Mouse (Mus musculus): ENCODE data around the gene Acly. TPM values are rescaled to one million over a fixed set of nuclear protein-coding genes. Genes with fewer than 3 reads are reported as not detected.
A peak's percentile ranks its signal among the peaks of the same experiment; 100 is the strongest.
"Not testable (repeated sequence)": the region's sequence is repeated elsewhere in the genome, so short reads cannot be mapped to it uniquely, and the experiment has no call there.

Gene Acly
- polyA plus RNA-seq, 1 experiment, result 57.4 TPM

GRCm38 (mm10) chr11:100535996-100536395 lies 8.2 kb upstream of the Acly start:
- no peak for DNase-seq (ENCODE audit: low read depth in 1 of 2, low spot score in 2 of 2)
- no peak overlapping the region for H3K27ac ChIP-seq (ENCODE audit: insufficient read depth, low read length)
- H3K36me3 ChIP-seq (ENCODE audit: control insufficient read depth, insufficient read depth, low read length), result no peaks in the 10 kb centered on the region
- WGBS, result 21% methylated on average over 1 of the region's 1 CpGs
- no peaks in the 10 kb centered on the region for H3K27me3 ChIP-seq (ENCODE audit: control insufficient read depth, insufficient read depth, low read length)
- H3K4me1 ChIP-seq (ENCODE audit: control insufficient read depth, insufficient read depth, insufficient read length), result no peaks in the 10 kb centered on the region
- H3K4me3 ChIP-seq (ENCODE audit: extremely low read depth, insufficient read depth, insufficient read length), result no peak overlapping the region
- TF ChIP-seq POLR2A (IDR thresholded peaks at IDR 0.05; ENCODE audit: low read depth, low read length) (no peak), CTCF (IDR thresholded peaks at IDR 0.05; ENCODE audit: extremely low read depth, insufficient read depth, insufficient read length, insufficient replicate concordance) (no peak)

GRCm38 (mm10) chr11:100534821-100535220 lies 7.0 kb upstream of the Acly start:
- H3K4me1 ChIP-seq (ENCODE audit: control insufficient read depth, insufficient read depth, insufficient read length); DNase-seq (ENCODE audit: low read depth in 1 of 2, low spot score in 2 of 2); H3K27me3 ChIP-seq (ENCODE audit: control insufficient read depth, insufficient read depth, low read length); H3K36me3 ChIP-seq (ENCODE audit: control insufficient read depth, insufficient read depth, low read length); H3K27ac ChIP-seq (ENCODE audit: insufficient read depth, low read length); H3K4me3 ChIP-seq (ENCODE audit: extremely low read depth, insufficient read depth, insufficient read length): not testable (repeated sequence)
- 97% methylated on average over 6 of the region's 6 CpGs for WGBS

GRCm38 (mm10) chr11:100534411-100534810 lies 6.6 kb upstream of the Acly start:
- H3K4me1 ChIP-seq (ENCODE audit: control insufficient read depth, insufficient read depth, insufficient read length); H3K4me3 ChIP-seq (ENCODE audit: extremely low read depth, insufficient read depth, insufficient read length); H3K36me3 ChIP-seq (ENCODE audit: control insufficient read depth, insufficient read depth, low read length); DNase-seq (ENCODE audit: low read depth in 1 of 2, low spot score in 2 of 2); H3K27me3 ChIP-seq (ENCODE audit: control insufficient read depth, insufficient read depth, low read length); H3K27ac ChIP-seq (ENCODE audit: insufficient read depth, low read length): not testable (repeated sequence)
- 91% methylated on average over 2 of the region's 2 CpGs for whole genome bisulfite sequencing

- 86% methylated on average over 6 of the region's 6 CpGs for WGBS
- no peak for DNase-seq (ENCODE audit: low read depth in 1 of 2, low spot score in 2 of 2)
- TF ChIP-seq CTCF (IDR thresholded peaks at IDR 0.05; ENCODE audit: extremely low read depth, insufficient read depth, insufficient read length, insufficient replicate concordance), result no peak
- TF ChIP-seq POLR2A (IDR thresholded peaks at IDR 0.05; ENCODE audit: low read depth, low read length), result no peak
- Histone ChIP-seq H3K4me3 (ENCODE audit: extremely low read depth, insufficient read depth, insufficient read length) (no peak overlapping the region), H3K27ac (ENCODE audit: insufficient read depth, low read length) (no peak overlapping the region), H3K27me3 (ENCODE audit: control insufficient read depth, insufficient read depth, low read length) (no peaks in the 10 kb centered on the region), H3K36me3 (ENCODE audit: control insufficient read depth, insufficient read depth, low read length) (no peaks in the 10 kb centered on the region), H3K4me1 (ENCODE audit: control insufficient read depth, insufficient read depth, insufficient read length) (no peaks in the 10 kb centered on the region)
Measured at GRCm38 (mm10) chr11:100533871-100534270, 6.1 kb upstream of the Acly start.

GRCm38 (mm10) chr11:100528375-100529165 lies 770 bp upstream of the Acly start:
- Histone ChIP-seq H3K36me3 (ENCODE audit: control insufficient read depth, insufficient read depth, low read length) (peaks cover under 1% of the 10 kb centered on the region; the same call in 1 of the 2 replicates), H3K27me3 (ENCODE audit: control insufficient read depth, insufficient read depth, low read length) (no peaks in the 10 kb centered on the region), H3K4me1 (ENCODE audit: control insufficient read depth, insufficient read depth, insufficient read length) (peaks cover 3% of the 10 kb centered on the region; the same call in 1 of the 2 replicates), H3K27ac (ENCODE audit: insufficient read depth, low read length) (peak overlapping the region; percentile 6), H3K4me3 (ENCODE audit: extremely low read depth, insufficient read depth, insufficient read length) (peak overlapping the region; percentile 56; the same call in 1 of the 2 replicates)
- WGBS, result 43% methylated on average over 19 of the region's 19 CpGs
- TF ChIP-seq CTCF (IDR thresholded peaks at IDR 0.05; ENCODE audit: extremely low read depth, insufficient read depth, insufficient read length, insufficient replicate concordance) (no peak), POLR2A (IDR thresholded peaks at IDR 0.05; ENCODE audit: low read depth, low read length) (no peak)
- DNase-seq (ENCODE audit: low read depth in 1 of 2, low spot score in 2 of 2), result no peak

- H3K27ac ChIP-seq (ENCODE audit: insufficient read depth, low read length), result peak overlapping the region; percentile 89
- peak; percentile 23 to 48 for DNase-seq (ENCODE audit: low read depth in 1 of 2, low spot score in 2 of 2)
Measured at GRCm38 (mm10) chr11:100527066-100527457, 738 bp downstream of the Acly start.

GRCm38 (mm10) chr11:100526052-100526816 lies 1.6 kb downstream of the Acly start:
- 66% methylated on average over 15 of the region's 15 CpGs for WGBS
- DNase-seq (ENCODE audit: low read depth in 1 of 2, low spot score in 2 of 2), result no peak
- Histone ChIP-seq H3K4me1 (ENCODE audit: control insufficient read depth, insufficient read depth, insufficient read length) (peaks cover 3% of the 10 kb centered on the region; the same call in 1 of the 2 replicates), H3K27me3 (ENCODE audit: control insufficient read depth, insufficient read depth, low read length) (no peaks in the 10 kb centered on the region), H3K27ac (ENCODE audit: insufficient read depth, low read length) (no peak overlapping the region), H3K36me3 (ENCODE audit: control insufficient read depth, insufficient read depth, low read length) (peaks cover 16% of the 10 kb centered on the region), H3K4me3 (ENCODE audit: extremely low read depth, insufficient read depth, insufficient read length) (no peak overlapping the region)
- TF ChIP-seq CTCF (IDR thresholded peaks at IDR 0.05; ENCODE audit: extremely low read depth, insufficient read depth, insufficient read length, insufficient replicate concordance), result no peak
- TF ChIP-seq POLR2A (IDR thresholded peaks at IDR 0.05; ENCODE audit: low read depth, low read length), result no peak

More at GRCm38 (mm10) chr11:100527066-100527457, 738 bp downstream of the Acly start:
- peaks cover 10% of the 10 kb centered on the region for H3K36me3 ChIP-seq (ENCODE audit: control insufficient read depth, insufficient read depth, low read length)
- WGBS, result 1% methylated on average over 26 of the region's 26 CpGs
- TF ChIP-seq POLR2A (IDR thresholded peaks at IDR 0.05; ENCODE audit: low read depth, low read length) (no peak), CTCF (IDR thresholded peaks at IDR 0.05; ENCODE audit: extremely low read depth, insufficient read depth, insufficient read length, insufficient replicate concordance) (no peak)
- peaks cover 3% of the 10 kb centered on the region; the same call in 1 of the 2 replicates for H3K4me1 ChIP-seq (ENCODE audit: control insufficient read depth, insufficient read depth, insufficient read length)
- H3K27me3 ChIP-seq (ENCODE audit: control insufficient read depth, insufficient read depth, low read length), result no peaks in the 10 kb centered on the region
- peak overlapping the region; percentile 95 for H3K4me3 ChIP-seq (ENCODE audit: extremely low read depth, insufficient read depth, insufficient read length)
